Mouse (Mus musculus) cortical plate, adult 2 months (tissue): ENCODE measurements around the gene Tor4a.

Experiments
- CTCF ChIP-seq: fragments of 200-500 bp; IDR thresholded peaks from 2 replicates; pipeline ENCODE4 v1.5.1; 2011; ENCODE audit warnings: mild to moderate bottlenecking, control low read depth, low read length; ENCODE audit not compliant: insufficient read depth; ENCODE audit errors: extremely low read depth
- POLR2A ChIP-seq: fragments of 200-500 bp; IDR thresholded peaks from 2 replicates; pipeline ENCODE4 v1.6.1; 2011; ENCODE audit warnings: mild to moderate bottlenecking, low read length, control low read depth; ENCODE audit not compliant: insufficient read depth; ENCODE audit errors: extremely low read depth

DNA sequence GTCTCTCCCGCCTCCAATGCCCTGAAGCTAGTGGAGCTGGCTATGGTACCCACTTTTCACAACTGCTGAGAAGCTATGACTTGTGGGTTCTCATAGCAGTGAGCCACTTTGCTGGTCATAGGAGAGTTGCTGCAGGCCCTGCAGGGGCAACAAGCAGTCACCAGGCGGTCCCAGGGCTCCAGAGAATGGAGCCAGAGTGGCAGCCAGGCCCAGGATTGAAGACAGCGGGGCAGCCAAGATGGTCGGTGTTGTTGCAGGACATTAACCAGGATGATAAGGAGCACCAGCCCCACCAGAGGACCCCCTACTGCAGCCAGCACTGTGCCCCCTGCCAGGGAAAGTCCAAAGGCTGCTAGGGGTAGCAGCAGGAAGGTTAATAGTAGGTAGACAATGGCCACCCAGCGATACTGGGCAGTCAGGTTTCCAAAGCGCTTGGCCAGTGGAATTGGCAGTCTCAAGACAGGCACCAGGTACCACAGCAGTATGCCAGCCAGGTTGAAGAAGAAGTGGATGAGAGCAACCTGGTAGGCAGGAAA is 32.4 kb upstream of the Tor4a start:
- TF ChIP-seq POLR2A (no peak), CTCF (no peak)
